Mouse (Mus musculus) heart, postnatal 0 days (tissue): ENCODE data around the gene Nynrin.

Source experiments
- CTCF ChIP-seq: IDR thresholded peaks from 2 replicates; pipeline ENCODE4 v1.5.1; 2016; ENCODE audit warnings: antibody characterized with exemption, control low read depth, low read depth
- EP300 ChIP-seq: IDR thresholded peaks from 2 replicates; pipeline ENCODE4 v1.6.1; 2016; ENCODE audit warnings: antibody characterized with exemption, low read depth

DNA sequence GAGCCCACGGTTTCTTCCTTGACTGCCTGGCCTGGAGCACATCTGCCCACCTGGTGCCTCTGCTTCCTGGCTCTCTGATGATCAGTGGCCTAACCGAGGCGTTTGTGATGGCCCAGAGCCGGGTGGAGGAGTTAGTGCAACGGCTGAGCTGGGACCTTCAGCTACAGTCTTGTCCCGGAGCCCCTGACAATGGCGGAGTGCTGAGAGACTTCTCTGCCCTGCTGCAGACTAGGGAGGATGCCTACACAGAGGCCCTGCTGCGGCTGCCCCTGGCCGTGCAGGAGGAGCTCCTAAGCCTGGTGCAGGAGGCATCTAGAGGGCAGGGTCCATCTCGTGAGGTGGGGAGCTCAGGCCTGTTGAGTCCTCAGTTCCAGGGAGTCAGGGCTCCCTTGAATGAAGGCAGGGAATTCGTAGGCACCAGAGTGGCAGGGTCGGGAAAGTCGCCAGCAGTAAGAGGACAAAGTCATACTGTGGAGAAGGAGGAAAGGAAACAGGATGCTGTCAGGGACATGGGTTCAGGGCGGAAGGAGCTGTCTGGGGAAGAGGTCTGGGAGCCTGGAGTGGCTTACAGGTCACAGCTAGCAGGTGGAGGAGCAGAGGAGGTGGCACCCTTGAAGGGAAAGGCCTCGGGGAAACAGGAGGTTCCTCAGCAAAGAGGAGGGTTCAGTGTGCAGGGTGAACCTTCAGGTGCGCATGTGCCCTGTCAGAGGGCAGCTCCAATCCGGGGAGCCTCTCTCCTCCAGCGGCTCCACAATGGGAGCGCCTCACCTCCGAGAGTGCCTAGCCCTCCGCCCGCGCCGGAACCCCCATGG is 33.0 kb downstream of the Nynrin start:
- no peak for TF ChIP-seq EP300
- no peak for TF ChIP-seq CTCF
